Mouse (Mus musculus): ENCODE measurements at regions not wholly inside any gene's neighbourhood (a gene's known extent, or its start where the extent isn't known, plus 50 kb on each side); places are given as distances from the start of the nearest gene placed in this dataset.
"Not testable (repeated sequence)": the region's sequence is repeated elsewhere in the genome, so short reads cannot be mapped to it uniquely, and the experiment has no call there.

DNA sequence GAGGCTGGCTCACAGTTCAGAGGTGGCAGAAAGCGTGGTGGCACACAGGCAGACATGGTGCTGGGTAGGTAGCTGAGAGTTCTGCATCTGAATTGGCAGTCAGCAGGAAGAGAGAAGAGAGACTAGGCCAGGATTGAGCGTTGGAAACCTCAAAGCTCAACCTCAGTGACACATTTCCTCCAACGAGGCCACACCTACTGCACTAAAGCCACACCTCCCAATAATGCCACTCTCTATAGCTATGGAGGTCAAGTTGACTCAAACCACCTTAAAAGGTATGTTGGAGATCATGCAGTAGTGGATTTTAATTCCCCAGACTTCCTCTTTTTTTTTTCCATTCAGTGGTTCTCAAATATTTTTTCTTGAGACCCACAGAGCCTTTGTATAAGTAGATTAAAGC is 57.1 kb downstream of the Ccdc54 start:
- ATAC-seq (replicated peaks; ENCODE audit: low read depth, poor library complexity, severe bottlenecking), result peak; percentile 64

DNA sequence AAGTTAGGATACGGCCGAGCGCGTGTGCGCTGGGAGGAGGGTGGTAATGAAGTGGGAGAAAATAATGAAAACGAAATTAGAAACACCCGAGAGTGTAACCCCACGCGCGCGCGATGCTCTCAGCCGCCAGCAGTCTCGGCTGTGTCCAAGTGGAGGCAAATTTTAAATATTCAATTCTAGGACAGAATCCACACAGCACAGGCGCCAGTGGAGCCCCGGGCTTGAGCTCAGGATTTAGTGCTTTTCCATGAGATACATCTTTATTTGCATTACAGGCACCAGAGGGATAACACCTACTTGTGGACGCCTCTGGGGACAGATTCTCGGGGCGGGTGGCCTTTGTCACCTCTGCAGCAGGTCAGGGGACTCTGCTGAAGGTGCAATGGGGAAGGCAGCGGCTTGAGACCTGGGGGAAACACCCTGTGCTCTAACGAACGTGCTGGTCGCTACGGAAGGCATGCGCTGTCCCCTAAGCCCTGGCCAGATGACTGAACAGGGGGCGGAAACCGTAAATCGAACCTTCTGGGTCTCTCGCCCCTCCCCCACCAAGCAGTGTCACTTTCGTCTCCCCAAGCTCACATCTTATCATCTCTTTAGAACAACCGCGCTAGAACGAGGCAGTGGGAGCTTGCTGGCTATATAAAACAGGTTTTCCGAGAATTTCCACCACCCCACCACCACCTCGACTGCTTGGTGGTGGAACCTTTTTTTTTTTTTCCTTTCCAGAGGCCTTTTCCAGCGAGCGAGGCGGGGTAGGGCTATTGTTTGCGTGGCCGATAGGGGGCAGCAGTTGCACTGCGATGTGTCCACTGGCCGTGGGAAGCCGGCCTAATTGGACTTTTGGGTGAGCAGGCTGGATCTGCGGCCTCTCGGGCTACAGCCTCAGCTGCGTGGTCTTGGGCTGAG is 61.2 kb downstream of the Ccdc54 start:
- ATAC-seq (replicated peaks; ENCODE audit: low read depth, poor library complexity, severe bottlenecking), result peak; percentile 69

DNA sequence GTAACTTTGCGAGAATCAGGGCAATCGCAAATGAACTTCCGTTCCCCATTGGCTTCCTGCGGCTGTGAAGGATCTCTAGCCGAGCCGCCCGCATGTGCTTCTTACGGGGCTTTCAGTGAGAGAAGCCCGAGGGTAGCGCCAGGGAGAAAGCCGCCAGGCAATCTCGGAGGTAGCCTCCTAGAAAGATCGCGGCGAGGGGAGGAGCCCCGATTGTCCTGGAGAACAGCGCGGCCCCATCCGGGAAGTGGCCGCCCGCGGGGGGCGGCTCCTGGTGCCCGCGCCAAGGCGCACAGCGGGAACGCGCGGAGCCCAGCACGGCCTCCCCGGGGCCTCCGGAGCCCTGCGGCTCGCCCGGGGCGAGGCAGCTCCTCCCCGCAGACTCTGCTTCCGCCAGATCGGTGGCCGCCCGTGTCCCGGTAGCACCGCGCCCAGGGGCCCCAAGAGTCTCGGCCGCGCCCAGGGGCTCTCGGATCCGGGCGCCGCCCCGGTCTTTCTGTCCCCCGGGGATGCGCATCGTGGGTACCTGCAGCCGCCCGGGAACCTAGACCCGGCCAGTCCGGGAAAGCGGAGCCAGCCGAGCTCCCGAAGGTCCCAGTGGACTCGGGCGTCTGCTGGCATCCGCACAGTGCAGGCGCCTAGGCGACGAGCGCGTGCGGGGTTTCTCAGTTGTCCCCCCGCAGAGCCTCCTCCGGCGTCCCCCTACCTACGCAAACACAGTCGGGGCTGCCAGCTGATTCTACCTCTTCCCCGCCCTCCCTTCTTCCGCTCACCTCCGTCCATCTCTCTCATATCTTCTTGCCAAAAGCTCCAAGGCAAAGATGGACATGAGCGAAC is 62.1 kb downstream of the Ccdc54 start:
- peak; percentile 50 for ATAC-seq (replicated peaks; ENCODE audit: low read depth, poor library complexity, severe bottlenecking)

DNA sequence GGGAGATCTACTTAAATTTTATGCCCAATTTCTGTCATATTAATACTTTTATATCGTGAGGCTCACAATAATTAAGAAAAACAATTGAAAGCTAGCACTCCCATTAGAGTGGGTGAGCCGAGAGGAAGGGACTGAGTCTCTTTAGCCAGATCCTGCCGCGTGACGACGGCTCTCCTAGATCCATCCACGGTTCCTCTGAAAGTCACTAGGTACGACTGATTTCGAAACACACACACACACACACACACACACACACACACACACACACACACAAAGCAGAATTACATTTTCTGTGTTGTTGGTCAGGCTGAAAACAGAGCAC is 62.6 kb downstream of the Ccdc54 start:
- ATAC-seq (replicated peaks; ENCODE audit: low read depth, poor library complexity, severe bottlenecking), result no peak; the same call in 1 of the 2 replicates

DNA sequence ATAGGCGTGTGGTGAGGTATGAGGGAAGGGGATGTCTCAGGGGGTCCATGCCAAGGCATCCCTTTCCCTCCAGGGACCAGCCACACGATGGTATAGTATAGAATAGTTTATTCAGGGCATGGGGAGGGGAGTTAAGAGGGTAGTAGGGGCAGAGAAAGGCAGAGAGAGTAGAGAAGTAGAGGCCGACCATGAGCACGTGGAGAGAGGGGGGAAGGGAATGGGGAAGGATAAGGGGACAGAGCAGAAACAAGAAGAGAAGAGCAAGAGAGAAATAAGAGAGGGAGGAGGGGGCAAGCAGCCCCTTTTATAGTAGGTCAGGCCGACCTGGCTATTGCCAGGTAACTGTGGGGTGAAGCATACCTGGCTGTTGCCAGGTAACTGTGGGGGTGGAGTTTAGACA is 64.0 kb downstream of the Ccdc54 start:
- not testable (repeated sequence) for ATAC-seq (replicated peaks; ENCODE audit: low read depth, poor library complexity, severe bottlenecking)

GRCm38 (mm10) chr16:50525934-50526366 is 65.0 kb downstream of the Ccdc54 start:
- ATAC-seq (replicated peaks; ENCODE audit: low read depth, poor library complexity, severe bottlenecking), result no peak

- no peak for ATAC-seq (replicated peaks; ENCODE audit: low read depth, poor library complexity, severe bottlenecking)
Observed at GRCm38 (mm10) chr16:50525504-50525903, 65.5 kb downstream of the Ccdc54 start.

GRCm38 (mm10) chr16:50519610-50520009 is 71.3 kb downstream of the Ccdc54 start:
- 0 out of 2 replicates have a peak, but pooled peaks have one; percentile 42 for ATAC-seq (replicated peaks; ENCODE audit: low read depth, poor library complexity, severe bottlenecking)

DNA sequence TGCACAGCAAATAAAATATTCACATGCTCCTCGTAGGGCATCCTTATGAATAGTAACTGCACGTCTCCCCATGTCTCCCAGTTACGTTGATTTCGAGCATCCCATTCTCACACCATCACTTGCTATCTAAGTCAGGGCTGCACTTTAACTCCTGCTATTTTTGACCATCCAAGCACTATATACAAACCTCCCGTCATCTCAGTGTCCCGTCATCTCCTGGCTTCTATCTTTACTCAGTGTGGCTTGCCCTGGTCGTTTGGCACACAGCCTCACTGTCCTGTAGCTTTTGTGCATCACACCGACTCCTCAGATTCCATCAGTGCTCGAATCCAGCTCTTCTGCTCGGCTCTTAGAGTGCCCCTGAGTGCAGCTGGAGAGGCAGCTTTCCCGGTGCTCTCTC is 74.4 kb downstream of the Ccdc54 start:
- no peak for ATAC-seq (replicated peaks; ENCODE audit: low read depth, poor library complexity, severe bottlenecking)

DNA sequence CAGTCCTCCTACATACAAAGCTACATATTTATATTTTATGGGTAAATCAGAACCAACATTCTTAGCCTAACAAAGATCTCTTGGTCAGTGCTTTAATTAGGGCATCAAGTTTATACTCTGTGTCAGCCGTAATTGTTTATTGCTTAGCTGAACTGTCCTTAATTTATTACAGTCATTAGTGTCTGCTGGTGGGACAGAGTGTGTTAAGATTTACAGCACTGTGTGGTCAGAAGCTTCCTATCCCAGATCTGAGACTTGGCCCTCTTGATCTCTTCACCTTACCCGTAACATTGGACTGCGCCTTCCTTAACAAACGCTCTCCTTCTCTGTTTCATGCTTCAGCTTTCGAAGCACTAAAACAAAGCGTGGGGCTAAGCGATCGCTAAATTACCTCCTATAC is 75.9 kb downstream of the Ccdc54 start:
- ATAC-seq (replicated peaks; ENCODE audit: low read depth, poor library complexity, severe bottlenecking), result no peak

DNA sequence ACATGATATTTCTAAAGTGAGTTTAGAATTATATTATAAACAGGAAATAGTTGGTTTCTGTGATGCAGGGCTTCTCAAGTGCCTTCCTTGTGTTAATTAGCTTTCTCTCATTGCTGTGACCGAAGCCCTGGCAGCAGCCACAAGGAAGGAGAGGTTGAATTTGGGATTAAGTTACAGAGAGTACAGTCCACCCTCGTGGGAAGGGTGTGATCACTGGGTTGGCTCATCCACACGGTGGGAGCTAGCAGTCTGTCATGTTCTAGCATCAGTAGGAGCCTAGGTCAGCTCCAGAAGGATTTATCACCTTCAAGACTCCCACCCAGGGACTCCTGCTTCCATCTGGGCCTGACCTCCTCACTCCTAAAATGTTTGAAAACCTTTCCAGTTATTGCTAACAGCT is 78.9 kb downstream of the Ccdc54 start:
- no peak for ATAC-seq (replicated peaks; ENCODE audit: low read depth, poor library complexity, severe bottlenecking)

- ATAC-seq (replicated peaks; ENCODE audit: low read depth, poor library complexity, severe bottlenecking), result no peak
Observed at GRCm38 (mm10) chr16:50509529-50509895, 77.3 kb upstream of the Bbx start.

- no peak for ATAC-seq (replicated peaks; ENCODE audit: low read depth, poor library complexity, severe bottlenecking)
Observed at GRCm38 (mm10) chr16:50508673-50509528, 76.7 kb upstream of the Bbx start.

DNA sequence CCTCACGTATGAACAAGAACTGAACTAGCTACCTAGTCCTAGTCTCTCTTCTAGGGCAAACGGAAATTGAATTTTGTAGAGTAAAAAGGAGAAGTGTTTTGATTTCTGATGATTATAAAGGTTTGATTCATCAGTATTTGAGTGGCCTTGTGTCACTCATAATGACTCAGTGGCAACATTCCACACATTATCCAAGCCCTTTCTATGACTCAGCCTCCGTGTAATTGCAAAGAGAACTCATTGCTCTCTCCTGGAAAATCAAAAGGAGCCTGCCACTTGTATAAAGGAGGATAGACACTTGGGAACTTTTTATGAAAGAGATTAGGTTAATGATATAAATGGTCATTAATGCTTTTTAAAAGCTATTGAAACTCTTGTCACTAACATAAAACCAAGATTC is 72.4 kb upstream of the Bbx start:
- no peak for ATAC-seq (replicated peaks; ENCODE audit: low read depth, poor library complexity, severe bottlenecking)

- no peak for ATAC-seq (replicated peaks; ENCODE audit: low read depth, poor library complexity, severe bottlenecking)
Observed at GRCm38 (mm10) chr16:50498909-50499308, 66.7 kb upstream of the Bbx start.

DNA sequence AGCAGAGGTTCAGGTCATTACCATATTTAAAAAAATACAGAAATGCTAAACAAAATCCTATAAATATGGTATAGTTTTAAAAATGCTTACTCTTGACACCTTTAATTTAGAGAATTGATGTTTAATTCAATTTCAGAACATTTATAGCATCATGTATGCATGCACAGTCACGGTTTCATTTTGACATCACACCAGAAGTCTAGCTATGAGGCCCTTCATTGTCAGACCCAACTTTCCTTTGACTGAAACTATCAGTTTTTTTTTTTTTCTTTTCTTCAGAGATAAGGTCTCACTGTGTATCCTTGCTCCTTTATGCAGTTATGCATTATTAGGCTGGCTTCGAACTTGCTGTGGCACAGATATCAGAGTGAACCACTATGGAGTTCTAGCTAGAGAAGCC is 61.5 kb upstream of the Bbx start:
- no peak for ATAC-seq (replicated peaks; ENCODE audit: low read depth, poor library complexity, severe bottlenecking)

DNA sequence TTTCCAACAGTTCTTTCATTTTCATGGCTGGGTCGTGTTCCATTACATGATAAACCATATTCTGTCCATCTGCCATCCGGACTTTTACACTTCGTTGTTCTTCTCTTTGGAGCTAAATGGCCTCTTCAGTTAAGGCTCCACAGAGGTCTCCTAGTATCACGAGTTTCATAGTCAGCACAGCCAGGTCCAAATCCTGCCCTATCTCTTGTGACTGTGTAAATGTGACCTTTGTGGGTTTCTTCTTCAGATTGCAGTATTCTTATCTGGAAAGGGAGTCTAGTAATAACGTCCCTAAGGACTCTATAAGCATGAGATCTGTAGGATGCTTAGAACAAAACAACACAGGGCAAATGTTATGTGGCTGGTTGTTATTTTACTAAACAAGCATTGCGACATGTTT is 57.1 kb upstream of the Bbx start:
- no peak for ATAC-seq (replicated peaks; ENCODE audit: low read depth, poor library complexity, severe bottlenecking)

DNA sequence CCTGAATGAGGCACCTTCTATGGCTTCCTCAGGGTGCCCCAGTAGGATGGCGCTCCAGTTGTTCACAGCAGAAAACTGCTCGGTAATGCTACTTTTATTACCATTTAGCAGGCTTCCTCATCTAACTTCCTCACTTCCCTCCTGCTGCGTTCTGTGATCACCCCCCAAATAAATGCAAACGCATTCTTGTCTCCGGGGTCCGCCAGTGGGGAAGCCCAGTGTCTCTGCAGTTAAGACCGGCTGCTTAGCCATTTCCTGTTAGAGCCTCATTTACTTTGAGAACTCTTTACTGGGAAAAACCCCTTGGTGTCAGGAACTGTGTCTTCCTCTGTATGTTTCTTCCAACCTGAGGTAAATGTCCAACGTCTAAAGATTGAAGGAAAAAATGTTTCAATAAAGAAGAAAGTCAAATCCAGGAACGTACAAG is 50.2 kb upstream of the Bbx start:
- ATAC-seq (replicated peaks; ENCODE audit: low read depth, poor library complexity, severe bottlenecking), result peak; percentile 76
